Mouse (Mus musculus): ENCODE data around the gene Slc35f1. TPM values are rescaled to one million over a fixed set of nuclear protein-coding genes. Genes with fewer than 3 reads are reported as not detected.

Slc35f1 gene
- polyA plus RNA-seq, 1 experiment = 0.28 TPM

DNA sequence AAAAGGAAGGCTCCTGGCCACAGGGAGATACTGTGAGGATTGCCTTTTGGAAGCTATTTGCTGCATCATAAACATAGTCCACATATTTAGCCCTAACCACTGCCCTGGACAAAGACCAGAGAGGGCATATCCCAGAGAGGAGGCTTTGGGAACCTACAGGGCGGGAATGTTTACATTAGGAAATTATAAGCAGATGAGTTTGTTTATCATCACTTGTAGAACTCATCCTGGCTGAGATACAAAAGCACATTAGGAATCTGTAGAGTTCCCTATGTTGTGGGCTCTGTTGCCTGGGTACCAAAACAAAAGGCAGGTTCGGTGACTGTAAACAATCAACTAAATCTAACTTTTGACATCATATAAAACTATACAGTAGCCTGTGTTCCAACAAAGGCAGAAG lies 467.4 kb downstream of the Slc35f1 start:
- H3K27ac ChIP-seq (replicated peaks; ENCODE audit: low read depth, low read length) = no peak overlapping the region
- H3K4me3 ChIP-seq (ENCODE audit: insufficient read depth, low read depth, low read length) = no peak overlapping the region
- no peaks in the 10 kb centered on the region for H3K4me1 ChIP-seq (ENCODE audit: control insufficient read depth, insufficient read depth, insufficient read length, low read length)

Data from brown adipose tissue, adult 24 weeks (tissue).